In genomic region chr4:34614630-34615094, GRCm38 (mm10) we compare ENCODE assay signal across 8 mouse cellular contexts. TPM values are rescaled to one million over a fixed set of nuclear protein-coding genes. Genes with fewer than 3 reads are reported as not detected.
DNase-seq lines count a peak whose midpoint lies in the region; ATAC-seq and TF ChIP-seq lines count a peak whose summit lies in the region.

Gene Orc3, minus strand, starts transcription at chr4:34614944.
Gene Rars2, plus strand, starts transcription at chr4:34614957.

- no peak for DNase-seq in Patski (ENCODE audit: low read depth, low spot score)
- peak; percentile 94 to 95 for DNase-seq in cerebellum, postnatal 14 days
- peak; percentile 80 to 91 for DNase-seq in frontal cortex, postnatal 25 days (ENCODE audit: low spot score in 2 of 2)
- peak; percentile 92 for DNase-seq in hindbrain, embryonic 14.5 days (ENCODE audit: low spot score)
- DNase-seq in layer of hippocampus, postnatal 36 days = peak; percentile 91 to 93
- peak; percentile 94 for DNase-seq in lung, postnatal 36 days
- DNase-seq in retina, postnatal 1 day = peak; percentile 95
- peak; percentile 88 to 90 for DNase-seq in urinary bladder, adult 18-20 months (ENCODE audit: low spot score in 2 of 2)

- H3K4me2 ChIP-seq in hindbrain, embryonic 14.5 days (replicated peaks) = peak within 1 kb of the TSS; percentile 82

- H3K9ac ChIP-seq in hindbrain, embryonic 14.5 days = peak within 1 kb of the TSS; percentile 91

- H3K27ac ChIP-seq in hindbrain, embryonic 14.5 days = peak within 1 kb of the TSS; percentile 89

- H3K4me3 ChIP-seq in hindbrain, embryonic 14.5 days (replicated peaks; ENCODE audit: low read length) = peak within 1 kb of the TSS; percentile 77

- POLR2A ChIA-PET in Patski (lab: Charles Lee) = no interaction called here

- CTCF ChIA-PET in Patski (lab: Charles Lee) = interaction anchor here (1.5 kb wide), 1 partner anchor 20 kb away, joined by 3 read pairs; no protein-coding TSS in a partner anchor

- peaks cover 22% of the 10 kb centered on the region for H3K4me1 ChIP-seq in hindbrain, embryonic 14.5 days (replicated peaks; ENCODE audit: control insufficient read depth, insufficient read depth, low read length)

- H3K9me3 ChIP-seq in hindbrain, embryonic 14.5 days (ENCODE audit: control insufficient read depth, low read length) = no peaks in the 10 kb centered on the region

- WGBS in hindbrain, embryonic 14.5 days = under 1% methylated on average over 42 of the region's 42 CpGs

- peaks cover 3% of the 10 kb centered on the region for H3K36me3 ChIP-seq in hindbrain, embryonic 14.5 days (replicated peaks; ENCODE audit: control insufficient read depth, insufficient read depth)

- in situ Hi-C loops in Patski (cut with MboI; ENCODE audit: low pct_unique_long_range_greater_than_20kb) = no loop called here

- H3K27me3 ChIP-seq in Patski = no peaks in the 10 kb centered on the region
- no peaks in the 10 kb centered on the region for H3K27me3 ChIP-seq in hindbrain, embryonic 14.5 days (ENCODE audit: control insufficient read depth, insufficient read depth, low read length)

- TF ChIP-seq CTCF in Patski (IDR thresholded peaks at IDR 0.05) = no peak

- ATAC-seq in Patski = peak; percentile 97
- ATAC-seq in hindbrain, embryonic 14.5 days (ENCODE audit: low FRiP score) = peak; percentile 99

RNA-seq across cellular contexts. Expression of gene Orc3, which starts in this region (rescaled TPM):
- 30.3 TPM for polyA plus RNA-seq in Patski (2021)
- 95.3 and 96.2 TPM in 2 replicates for polyA plus RNA-seq in hindbrain, embryonic 14.5 days (2014; fragmentation: Nextera tagmentation; extraction: Ambion mirVana)
- total RNA-seq in layer of hippocampus, postnatal 36 days (2021) = 10 to 100 TPM; 51.2 to 55.0 TPM

RNA-seq across cellular contexts. Expression of gene Rars2, which starts in this region (rescaled TPM):
- polyA plus RNA-seq in Patski (2021) = 23.6 TPM
- 45.8 and 50.3 TPM in 2 replicates for polyA plus RNA-seq in hindbrain, embryonic 14.5 days (2014; fragmentation: Nextera tagmentation; extraction: Ambion mirVana)
- total RNA-seq in layer of hippocampus, postnatal 36 days (2021) = 10 to 100 TPM; 26.4 to 28.8 TPM
